Mouse (Mus musculus): ENCODE measurements around the gene Usp3. TPM values are rescaled to one million over a fixed set of nuclear protein-coding genes. Genes with fewer than 3 reads are reported as not detected.
A peak's percentile ranks its signal among the peaks of the same experiment; 100 is the strongest.

Usp3 gene
- polyA plus RNA-seq, 1 experiment from 2014 or later = 83.6 TPM

GRCm38 (mm10) chr9:66598636-66599035, 5.7 kb upstream of the Usp3 start:
- DNase-seq (ENCODE audit: low spot score) (no peak), ATAC-seq (replicated peaks; ENCODE audit: low FRiP score, low TSS enrichment, low read depth) (no peak)
- WGBS = 69% methylated on average over 5 of the region's 5 CpGs

GRCm38 (mm10) chr9:66597480-66598215, 4.7 kb upstream of the Usp3 start:
- H3K4me3 ChIP-seq (ENCODE audit: low read depth, low read length) = no peak overlapping the region
- no peaks in the 10 kb centered on the region for H3K9me3 ChIP-seq (ENCODE audit: control insufficient read depth, low read length)
- no peak overlapping the region for H3K4me2 ChIP-seq (ENCODE audit: low read length)
- no peaks in the 10 kb centered on the region for H3K27me3 ChIP-seq (replicated peaks; ENCODE audit: control insufficient read depth, insufficient read depth, low read length)
- no peak overlapping the region for H3K9ac ChIP-seq (ENCODE audit: low read length)
- DNase-seq (ENCODE audit: low spot score) = no peak
- no peaks in the 10 kb centered on the region for H3K36me3 ChIP-seq (ENCODE audit: control insufficient read depth, insufficient read depth, low read length)
- ATAC-seq (replicated peaks; ENCODE audit: low FRiP score, low TSS enrichment, low read depth) = no peak
- 40% methylated on average over 7 of the region's 7 CpGs for WGBS
- H3K4me1 ChIP-seq (replicated peaks; ENCODE audit: control insufficient read depth, insufficient read depth, low read length) = peaks cover 23% of the 10 kb centered on the region
- H3K27ac ChIP-seq (ENCODE audit: low read depth) = no peak overlapping the region

More at GRCm38 (mm10) chr9:66598636-66599035, 5.7 kb upstream of the Usp3 start:
- H3K9ac ChIP-seq (ENCODE audit: low read length) = no peak overlapping the region
- H3K9me3 ChIP-seq (ENCODE audit: control insufficient read depth, low read length) = no peaks in the 10 kb centered on the region
- H3K4me1 ChIP-seq (replicated peaks; ENCODE audit: control insufficient read depth, insufficient read depth, low read length) = peaks cover 22% of the 10 kb centered on the region
- H3K36me3 ChIP-seq (ENCODE audit: control insufficient read depth, insufficient read depth, low read length) = no peaks in the 10 kb centered on the region
- no peak overlapping the region for H3K4me2 ChIP-seq (ENCODE audit: low read length)
- H3K27ac ChIP-seq (ENCODE audit: low read depth) = no peak overlapping the region
- no peak overlapping the region for H3K4me3 ChIP-seq (ENCODE audit: low read depth, low read length)
- no peaks in the 10 kb centered on the region for H3K27me3 ChIP-seq (replicated peaks; ENCODE audit: control insufficient read depth, insufficient read depth, low read length)

GRCm38 (mm10) chr9:66597076-66597475, 4.1 kb upstream of the Usp3 start:
- Histone ChIP-seq H3K4me2 (ENCODE audit: low read length) (no peak overlapping the region), H3K36me3 (ENCODE audit: control insufficient read depth, insufficient read depth, low read length) (no peaks in the 10 kb centered on the region), H3K27ac (ENCODE audit: low read depth) (no peak overlapping the region), H3K4me1 (replicated peaks; ENCODE audit: control insufficient read depth, insufficient read depth, low read length) (peaks cover 23% of the 10 kb centered on the region), H3K9me3 (ENCODE audit: control insufficient read depth, low read length) (no peaks in the 10 kb centered on the region), H3K27me3 (replicated peaks; ENCODE audit: control insufficient read depth, insufficient read depth, low read length) (no peaks in the 10 kb centered on the region), H3K4me3 (ENCODE audit: low read depth, low read length) (no peak overlapping the region), H3K9ac (ENCODE audit: low read length) (no peak overlapping the region)
- no peak for DNase-seq (ENCODE audit: low spot score)
- WGBS = 27% methylated on average over 6 of the region's 6 CpGs
- ATAC-seq (replicated peaks; ENCODE audit: low FRiP score, low TSS enrichment, low read depth) = no peak

GRCm38 (mm10) chr9:66595722-66596675, 3.1 kb upstream of the Usp3 start:
- no peaks in the 10 kb centered on the region for H3K27me3 ChIP-seq (replicated peaks; ENCODE audit: control insufficient read depth, insufficient read depth, low read length)
- DNase-seq (ENCODE audit: low spot score) (no peak), ATAC-seq (replicated peaks; ENCODE audit: low FRiP score, low TSS enrichment, low read depth) (no peak)
- no peak overlapping the region for H3K27ac ChIP-seq (ENCODE audit: low read depth)
- no peak overlapping the region for H3K4me3 ChIP-seq (ENCODE audit: low read depth, low read length)
- no peak overlapping the region for H3K9ac ChIP-seq (ENCODE audit: low read length)
- no peaks in the 10 kb centered on the region for H3K36me3 ChIP-seq (ENCODE audit: control insufficient read depth, insufficient read depth, low read length)
- H3K4me1 ChIP-seq (replicated peaks; ENCODE audit: control insufficient read depth, insufficient read depth, low read length) = peaks cover 27% of the 10 kb centered on the region
- no peaks in the 10 kb centered on the region for H3K9me3 ChIP-seq (ENCODE audit: control insufficient read depth, low read length)
- H3K4me2 ChIP-seq (ENCODE audit: low read length) = no peak overlapping the region
- 58% methylated on average over 5 of the region's 5 CpGs for WGBS

- H3K36me3 ChIP-seq (ENCODE audit: control insufficient read depth, insufficient read depth, low read length) = no peaks in the 10 kb centered on the region
- no peak for DNase-seq (ENCODE audit: low spot score)
- H3K9ac ChIP-seq (ENCODE audit: low read length) = no peak overlapping the region
- no peak overlapping the region; the same call in 1 of the 2 replicates for H3K4me3 ChIP-seq (ENCODE audit: low read depth, low read length)
- no peaks in the 10 kb centered on the region for H3K27me3 ChIP-seq (replicated peaks; ENCODE audit: control insufficient read depth, insufficient read depth, low read length)
- no peak for ATAC-seq (replicated peaks; ENCODE audit: low FRiP score, low TSS enrichment, low read depth)
- peak overlapping the region; percentile 98; the same call in 1 of the 2 replicates for H3K27ac ChIP-seq (ENCODE audit: low read depth)
- WGBS = 65% methylated on average over 3 of the region's 3 CpGs
- no peaks in the 10 kb centered on the region for H3K9me3 ChIP-seq (ENCODE audit: control insufficient read depth, low read length)
- H3K4me1 ChIP-seq (replicated peaks; ENCODE audit: control insufficient read depth, insufficient read depth, low read length) = peaks cover 36% of the 10 kb centered on the region
- peak overlapping the region; percentile 69 for H3K4me2 ChIP-seq (ENCODE audit: low read length)
These were observed 1.1 kb upstream of the Usp3 start for GRCm38 (mm10) chr9:66594061-66594460.

GRCm38 (mm10) chr9:66593613-66593969, 649 bp upstream of the Usp3 start:
- peak overlapping the region; percentile 91 for H3K4me3 ChIP-seq (ENCODE audit: low read depth, low read length)
- no peaks in the 10 kb centered on the region for H3K9me3 ChIP-seq (ENCODE audit: control insufficient read depth, low read length)
- 5% methylated on average over 12 of the region's 12 CpGs for WGBS
- no peaks in the 10 kb centered on the region for H3K36me3 ChIP-seq (ENCODE audit: control insufficient read depth, insufficient read depth, low read length)
- peak overlapping the region; percentile 69 for H3K4me2 ChIP-seq (ENCODE audit: low read length)
- H3K27me3 ChIP-seq (replicated peaks; ENCODE audit: control insufficient read depth, insufficient read depth, low read length) = no peaks in the 10 kb centered on the region
- peak overlapping the region; percentile 36 for H3K9ac ChIP-seq (ENCODE audit: low read length)
- peaks cover 41% of the 10 kb centered on the region for H3K4me1 ChIP-seq (replicated peaks; ENCODE audit: control insufficient read depth, insufficient read depth, low read length)
- no peak for ATAC-seq (replicated peaks; ENCODE audit: low FRiP score, low TSS enrichment, low read depth)
- H3K27ac ChIP-seq (ENCODE audit: low read depth) = peak overlapping the region; percentile 98
- DNase-seq (ENCODE audit: low spot score) = no peak

- H3K9me3 ChIP-seq (ENCODE audit: control insufficient read depth, low read length) = no peaks in the 10 kb centered on the region
- peak overlapping the region; percentile 98 for H3K27ac ChIP-seq (ENCODE audit: low read depth)
- peaks cover 44% of the 10 kb centered on the region for H3K4me1 ChIP-seq (replicated peaks; ENCODE audit: control insufficient read depth, insufficient read depth, low read length)
- H3K9ac ChIP-seq (ENCODE audit: low read length) = peak overlapping the region; percentile 99
- peak overlapping the region; percentile 91 for H3K4me3 ChIP-seq (ENCODE audit: low read depth, low read length)
- H3K4me2 ChIP-seq (ENCODE audit: low read length) = peak overlapping the region; percentile 70
- peak; percentile 85 for DNase-seq (ENCODE audit: low spot score)
- ATAC-seq (replicated peaks; ENCODE audit: low FRiP score, low TSS enrichment, low read depth) = peak; percentile 33
- under 1% methylated on average over 41 of the region's 83 CpGs for WGBS
- H3K27me3 ChIP-seq (replicated peaks; ENCODE audit: control insufficient read depth, insufficient read depth, low read length) = no peaks in the 10 kb centered on the region
- H3K36me3 ChIP-seq (ENCODE audit: control insufficient read depth, insufficient read depth, low read length) = no peaks in the 10 kb centered on the region
These were observed 894 bp downstream of the Usp3 start for GRCm38 (mm10) chr9:66591851-66592645.

GRCm38 (mm10) chr9:66590051-66590450, 2.9 kb downstream of the Usp3 start:
- no peak for ATAC-seq (replicated peaks; ENCODE audit: low FRiP score, low TSS enrichment, low read depth)
- peak overlapping the region; percentile 70 for H3K4me2 ChIP-seq (ENCODE audit: low read length)
- H3K9ac ChIP-seq (ENCODE audit: low read length) = no peak overlapping the region; the same call in 1 of the 2 replicates
- no peak overlapping the region for H3K4me3 ChIP-seq (ENCODE audit: low read depth, low read length)
- no peaks in the 10 kb centered on the region for H3K36me3 ChIP-seq (ENCODE audit: control insufficient read depth, insufficient read depth, low read length)
- H3K4me1 ChIP-seq (replicated peaks; ENCODE audit: control insufficient read depth, insufficient read depth, low read length) = peaks cover 38% of the 10 kb centered on the region
- no peak for DNase-seq (ENCODE audit: low spot score)
- 38% methylated on average over 2 of the region's 2 CpGs for WGBS
- H3K27ac ChIP-seq (ENCODE audit: low read depth) = no peak overlapping the region
- H3K9me3 ChIP-seq (ENCODE audit: control insufficient read depth, low read length) = no peaks in the 10 kb centered on the region
- no peaks in the 10 kb centered on the region for H3K27me3 ChIP-seq (replicated peaks; ENCODE audit: control insufficient read depth, insufficient read depth, low read length)
